Mouse (Mus musculus) stomach, postnatal 0 days (tissue): ENCODE measurements around the gene Ctse. TPM values are rescaled to one million over a fixed set of nuclear protein-coding genes. Genes with fewer than 3 reads are reported as not detected.

Source experiments
- ATAC-seq: fragments of 200-750 bp; cut with Nextera tagmentation; 2 replicates; pipeline ENCODE4 v1.8.0; 2017; ENCODE audit not compliant: low FRiP score, low TSS enrichment
- DNase-seq: peaks from one replicate; pipeline ENCODE4 v3.0.0-alpha.2; 2016; ENCODE audit warnings: low spot score
- H3K27ac ChIP-seq: fragments of 300-500 bp; sonication (generic); replicated peaks from 2 replicates; pipeline ENCODE4 v1.5.1; 2014; ENCODE audit warnings: mild to moderate bottlenecking, control low read depth
- H3K27me3 ChIP-seq: fragments of 300-500 bp; sonication (generic); 2 replicates; pipeline ENCODE4 v1.6.1; 2014; ENCODE audit warnings: low read length; ENCODE audit not compliant: control insufficient read depth, insufficient read depth
- H3K36me3 ChIP-seq: fragments of 300-500 bp; sonication (generic); 2 replicates; pipeline ENCODE4 v1.6.1; 2014; ENCODE audit warnings: low read length, mixed read lengths; ENCODE audit not compliant: control insufficient read depth, insufficient read depth
- H3K4me1 ChIP-seq: fragments of 300-500 bp; sonication (generic); replicated peaks from 2 replicates; pipeline ENCODE4 v1.6.1; 2014; ENCODE audit warnings: antibody characterized with exemption; ENCODE audit not compliant: control insufficient read depth, insufficient read depth
- H3K4me2 ChIP-seq: fragments of 300-500 bp; sonication (generic); replicated peaks from 2 replicates; pipeline ENCODE4 v1.6.1; 2014; ENCODE audit warnings: low read depth, mild to moderate bottlenecking, control low read depth, moderate library complexity
- H3K4me3 ChIP-seq: fragments of 300-500 bp; sonication (generic); 2 replicates; pipeline ENCODE4 v1.5.1; 2014; ENCODE audit warnings: low read depth, low read length, control low read depth
- H3K9ac ChIP-seq: fragments of 300-500 bp; sonication (generic); 2 replicates; pipeline ENCODE4 v1.6.1; 2014; ENCODE audit warnings: mild to moderate bottlenecking, low read length, control low read depth, mixed read lengths
- H3K9me3 ChIP-seq: fragments of 300-500 bp; sonication (generic); 2 replicates; pipeline ENCODE4 v1.6.1; 2016; ENCODE audit warnings: low read length; ENCODE audit not compliant: control insufficient read depth
- CTCF ChIP-seq: IDR thresholded peaks from 2 replicates; pipeline ENCODE4 v1.5.1; 2016; ENCODE audit warnings: antibody characterized with exemption, low read depth, mild to moderate bottlenecking, moderate library complexity
- EP300 ChIP-seq: optimal IDR thresholded peaks from 2 replicates; pipeline ENCODE3; 2016; ENCODE audit warnings: antibody characterized with exemption
- WGBS: fragments of 180-500 bp; shearing (Covaris S2); extraction: QIAGEN DNeasy Blood & Tissue Kit; methylation state at CpG from one replicate; pipeline ENCODE4 v1.1.7; 2014; 5-methylcytosine and 5-hydroxymethylcytosine counted together
- polyA plus RNA-seq: library from polyadenylated mRNA; unstranded; fragments of >200 nt; fragmentation: Nextera tagmentation; extraction: Ambion mirVana; gene quantifications from 2 replicates; pipeline ENCODE4 v1.2.1, GENCODE M21; 2015

The Ctse gene
- polyA plus RNA-seq, 1 experiment from 2014 or later = 596 TPM

DNA sequence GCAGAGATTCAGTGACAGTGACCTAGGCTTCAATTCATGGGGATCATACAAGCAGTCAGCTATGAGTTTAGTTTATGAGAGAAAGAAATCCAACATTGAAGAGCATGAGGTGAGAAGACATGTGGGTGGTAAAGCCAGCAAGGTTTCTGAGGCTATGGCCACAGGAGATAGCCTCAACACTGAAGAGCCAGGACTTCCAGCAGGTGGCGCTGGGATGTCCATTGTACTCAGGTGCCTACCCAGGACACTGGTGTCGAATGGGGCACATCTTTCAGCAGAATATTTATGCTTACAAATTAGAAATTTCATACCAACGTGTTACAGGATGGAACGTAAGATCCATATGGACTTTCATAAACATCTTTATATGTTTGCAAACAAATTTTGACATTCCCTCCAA is 70.2 kb downstream of the Ctse start:
- ATAC-seq = no peak
- Histone ChIP-seq H3K27me3 (no peaks in the 10 kb centered on the region), H3K4me2 (no peak overlapping the region), H3K27ac (no peak overlapping the region), H3K36me3 (no peaks in the 10 kb centered on the region), H3K4me3 (no peak overlapping the region), H3K9me3 (no peaks in the 10 kb centered on the region), H3K4me1 (no peaks in the 10 kb centered on the region), H3K9ac (no peak overlapping the region)
- TF ChIP-seq EP300 = no peak
- peak; percentile 80 for TF ChIP-seq CTCF
- peak; percentile 73 for DNase-seq
- 15% methylated on average over 4 of the region's 4 CpGs for WGBS

DNA sequence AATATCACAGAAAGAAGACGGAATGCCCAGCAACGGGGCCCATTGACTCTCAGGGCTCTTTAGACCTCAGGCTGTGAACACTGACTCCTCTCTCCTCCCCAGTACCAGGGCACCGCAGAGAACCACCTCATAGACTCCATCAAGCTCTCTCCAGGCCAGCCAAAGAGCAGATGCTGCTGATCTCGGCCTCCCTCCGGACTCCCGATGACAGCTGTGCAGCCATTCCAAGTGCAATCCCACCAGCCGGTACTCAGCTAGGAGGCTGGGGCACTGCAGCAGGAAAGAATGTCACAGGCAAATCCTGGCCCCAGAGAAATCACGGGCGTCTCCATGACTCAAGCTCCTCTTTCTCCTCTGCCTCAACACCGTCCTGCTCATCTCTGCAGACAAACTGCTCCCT is 73.4 kb downstream of the Ctse start:
- no peak overlapping the region for H3K4me3 ChIP-seq
- H3K27ac ChIP-seq = no peak overlapping the region
- H3K9ac ChIP-seq = no peak overlapping the region
- no peaks in the 10 kb centered on the region for H3K36me3 ChIP-seq
- no peaks in the 10 kb centered on the region for H3K9me3 ChIP-seq
- no peaks in the 10 kb centered on the region for H3K27me3 ChIP-seq
- TF ChIP-seq CTCF (no peak), EP300 (no peak)
- no peaks in the 10 kb centered on the region for H3K4me1 ChIP-seq
- 84% methylated on average over 10 of the region's 10 CpGs for WGBS
- H3K4me2 ChIP-seq = no peak overlapping the region
- DNase-seq (no peak), ATAC-seq (no peak)

DNA sequence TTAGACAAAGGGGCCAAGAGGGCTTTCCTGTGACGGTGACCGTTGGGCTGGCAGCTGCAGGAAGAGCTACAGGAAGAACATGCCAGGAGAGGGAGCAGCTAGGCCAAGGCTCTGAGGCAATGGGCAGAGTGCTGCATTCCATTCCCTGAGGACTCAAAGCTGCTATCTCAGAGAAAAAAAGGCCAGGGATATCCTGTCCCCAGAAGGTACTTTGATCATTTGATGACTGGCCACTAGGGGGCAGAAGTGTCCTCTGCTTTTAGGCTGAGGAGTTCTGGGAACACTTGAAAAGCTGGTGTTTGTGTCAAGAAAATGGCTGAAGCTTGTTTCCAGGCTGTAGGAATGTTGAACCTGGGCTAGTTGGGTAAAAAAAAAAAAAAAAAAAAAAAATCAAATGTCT is 74.3 kb downstream of the Ctse start:
- Histone ChIP-seq H3K9ac (no peak overlapping the region), H3K27me3 (no peaks in the 10 kb centered on the region), H3K9me3 (no peaks in the 10 kb centered on the region), H3K36me3 (no peaks in the 10 kb centered on the region), H3K4me1 (no peaks in the 10 kb centered on the region), H3K27ac (no peak overlapping the region), H3K4me3 (no peak overlapping the region), H3K4me2 (no peak overlapping the region)
- TF ChIP-seq CTCF = peak; percentile 87
- no peak for TF ChIP-seq EP300
- 30% methylated on average over 2 of the region's 2 CpGs for WGBS
- peak; percentile 85 for DNase-seq
- peak; percentile 60 for ATAC-seq

DNA sequence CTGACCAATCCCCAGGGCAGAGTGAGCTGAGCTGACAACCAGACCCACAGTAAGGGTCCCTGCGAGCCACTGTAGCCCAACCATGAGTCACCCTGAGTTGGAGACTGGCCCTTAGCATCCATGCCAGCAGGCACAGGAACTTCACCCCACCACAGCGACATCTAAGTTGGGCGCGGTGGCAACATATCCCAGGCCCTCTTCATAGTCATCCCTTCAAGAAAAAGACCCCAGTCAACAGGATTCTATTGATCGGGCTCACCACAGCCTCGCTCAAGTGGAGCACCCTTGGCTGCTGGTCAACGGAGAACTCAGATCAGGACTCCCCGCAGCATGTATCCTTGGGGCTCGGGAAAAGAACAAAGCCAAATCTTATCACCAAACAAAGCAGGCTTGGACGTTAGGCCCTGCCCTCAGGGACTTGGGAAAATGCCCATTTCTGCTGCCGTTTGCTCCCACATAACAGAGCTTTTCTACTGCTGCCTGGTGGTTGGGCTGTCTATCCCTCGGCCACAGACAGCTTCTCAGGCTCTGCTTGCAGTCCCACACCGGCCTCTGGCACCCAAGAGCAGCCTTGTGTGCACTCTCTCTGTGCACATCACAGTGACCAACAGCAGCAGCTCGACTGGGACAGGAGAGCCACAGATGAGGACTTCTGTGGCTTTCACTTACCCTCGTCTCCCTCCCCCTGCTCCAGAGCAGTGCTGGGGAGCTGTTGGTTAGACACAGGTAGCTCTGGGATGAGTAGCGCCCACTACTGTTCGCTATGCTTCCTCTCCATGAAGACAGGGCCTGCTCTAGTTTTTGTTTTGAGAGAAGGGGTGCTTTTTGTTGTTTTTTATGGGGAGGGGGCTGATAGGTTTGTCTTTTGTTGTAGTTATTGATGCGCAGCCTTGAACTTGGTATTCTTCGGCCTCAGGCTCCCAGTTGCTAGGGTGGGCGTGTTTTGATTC is 76.6 kb downstream of the Ctse start:
- no peak overlapping the region for H3K9ac ChIP-seq
- H3K27ac ChIP-seq = no peak overlapping the region
- peak; percentile 49 for DNase-seq
- no peak overlapping the region for H3K4me2 ChIP-seq
- H3K36me3 ChIP-seq = no peaks in the 10 kb centered on the region
- TF ChIP-seq CTCF (peak; percentile 44), EP300 (no peak)
- no peaks in the 10 kb centered on the region for H3K4me1 ChIP-seq
- H3K9me3 ChIP-seq = no peaks in the 10 kb centered on the region
- 63% methylated on average over 20 of the region's 20 CpGs for WGBS
- no peak overlapping the region for H3K4me3 ChIP-seq
- H3K27me3 ChIP-seq = no peaks in the 10 kb centered on the region
- peak; percentile 19; the same call in 1 of the 2 replicates for ATAC-seq

DNA sequence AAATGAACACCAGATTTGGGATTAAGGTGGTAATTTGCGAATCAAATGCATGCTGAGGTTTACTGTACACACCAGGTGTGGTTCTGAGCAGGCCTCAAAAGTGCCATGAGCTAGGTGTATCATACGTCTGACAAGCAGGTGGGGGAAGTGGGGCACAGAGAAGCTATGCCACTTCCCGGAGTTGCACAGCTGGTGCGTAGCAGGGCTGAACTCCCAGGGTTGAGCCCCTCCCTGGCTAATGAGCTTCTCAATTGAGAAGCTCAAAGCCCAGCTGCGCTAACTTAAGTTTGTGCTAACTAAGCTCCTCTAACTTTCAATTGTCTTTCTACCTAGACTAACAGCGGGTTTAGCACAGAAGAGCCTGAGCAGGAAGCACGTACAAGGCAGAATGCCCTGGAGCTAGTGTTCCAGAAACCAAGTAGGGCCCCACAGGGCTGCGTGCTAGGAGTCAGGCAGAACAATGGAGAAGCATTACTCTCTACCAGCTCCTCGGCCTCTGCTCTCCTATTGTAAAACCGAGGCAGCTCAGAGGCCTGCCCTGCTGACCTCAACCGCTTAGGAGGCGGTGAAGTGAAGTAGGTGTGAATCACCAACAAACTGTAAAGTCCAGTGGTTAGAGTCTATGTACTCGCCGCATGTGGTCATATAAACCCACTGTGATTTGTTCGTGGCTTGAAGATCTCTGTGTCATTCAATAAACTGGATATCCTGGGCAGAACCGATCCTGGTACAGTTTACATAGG is 81.0 kb downstream of the Ctse start:
- Histone ChIP-seq H3K9me3 (no peaks in the 10 kb centered on the region), H3K9ac (no peak overlapping the region), H3K4me3 (no peak overlapping the region), H3K4me2 (no peak overlapping the region), H3K27ac (peak overlapping the region; percentile 8; the same call in 1 of the 2 replicates), H3K36me3 (no peaks in the 10 kb centered on the region), H3K27me3 (no peaks in the 10 kb centered on the region), H3K4me1 (no peaks in the 10 kb centered on the region)
- ATAC-seq = peak; percentile 58
- no peak for DNase-seq
- WGBS = 68% methylated on average over 16 of the region's 16 CpGs
- TF ChIP-seq CTCF (no peak), EP300 (no peak)

DNA sequence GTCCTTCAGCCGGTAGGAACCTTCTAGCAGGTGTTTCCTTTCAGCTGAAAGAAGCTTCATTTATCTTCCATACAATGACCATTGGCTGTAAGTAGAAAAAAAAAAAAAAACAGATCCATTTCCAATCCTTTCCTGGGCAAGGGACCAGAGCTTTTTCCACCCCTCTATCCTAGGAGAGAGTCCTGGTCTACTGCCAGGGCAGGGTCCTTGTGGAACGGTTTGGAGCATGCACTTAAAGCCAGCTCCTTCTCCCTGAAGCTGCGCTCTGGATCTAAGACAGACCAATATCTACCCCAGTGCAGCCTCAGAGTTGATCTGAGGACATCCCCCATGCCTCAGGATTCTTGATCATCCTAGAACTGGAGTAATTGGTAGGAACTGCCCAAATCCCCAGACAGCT is 83.9 kb downstream of the Ctse start:
- ATAC-seq = no peak
- Histone ChIP-seq H3K9me3 (no peaks in the 10 kb centered on the region), H3K4me3 (no peak overlapping the region), H3K4me2 (no peak overlapping the region), H3K27ac (no peak overlapping the region), H3K36me3 (no peaks in the 10 kb centered on the region), H3K27me3 (no peaks in the 10 kb centered on the region), H3K4me1 (no peaks in the 10 kb centered on the region), H3K9ac (no peak overlapping the region)
- no peak for DNase-seq
- 51% methylated on average over 3 of the region's 3 CpGs for WGBS
- TF ChIP-seq EP300 = no peak
- no peak for TF ChIP-seq CTCF
